ENCODE assay signal across 7 mouse cellular contexts in the genomic region with DNA sequence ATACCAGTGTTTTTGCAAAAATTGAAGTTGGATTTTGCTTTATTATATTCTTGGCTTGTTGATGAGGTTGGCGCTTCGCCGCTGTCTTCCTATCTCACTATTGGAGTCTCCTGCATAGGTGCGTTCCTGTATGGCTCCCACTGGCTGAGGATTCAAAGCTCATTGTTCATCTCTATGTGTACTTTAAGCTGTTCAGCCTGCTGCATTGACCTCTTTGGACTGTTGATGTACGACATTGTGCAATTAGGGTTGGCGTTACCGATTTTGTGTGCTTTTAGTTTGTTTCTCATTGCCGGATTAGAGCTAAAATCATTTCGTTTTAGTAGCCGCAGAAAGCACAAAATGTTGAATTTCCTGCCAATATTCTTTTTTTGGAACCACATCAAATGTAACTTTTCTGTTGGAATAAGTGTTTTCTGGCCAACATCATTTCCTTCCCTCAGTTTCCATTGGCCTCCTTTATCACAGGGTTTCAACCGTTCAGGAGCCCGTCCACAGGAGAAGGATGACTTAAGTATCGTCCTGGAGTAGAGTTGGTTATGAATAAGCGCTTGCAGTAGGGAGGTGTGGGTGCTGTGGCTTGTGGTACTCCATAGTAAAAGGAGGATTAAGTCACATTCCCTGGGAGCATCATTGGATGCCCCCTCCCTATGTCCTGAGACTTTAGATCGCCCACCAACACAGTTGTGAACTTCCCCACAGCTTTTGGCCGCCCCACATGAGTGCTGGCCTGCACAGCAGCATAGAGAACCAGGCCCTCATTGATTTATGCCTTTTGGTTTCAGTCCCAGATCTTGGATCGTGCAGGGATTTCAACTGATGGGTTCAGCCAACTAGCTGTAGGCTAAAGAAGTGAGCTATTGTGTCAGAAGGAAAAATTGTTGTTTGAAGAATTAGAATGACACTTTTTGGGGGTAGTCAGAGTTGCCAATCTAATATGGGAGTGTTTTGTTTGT.
DNase-seq lines count a peak whose midpoint lies in the region; TF ChIP-seq lines count a peak whose summit lies in the region.

No protein-coding gene starts in this region.

- no peaks in the 10 kb centered on the region for H3K27me3 ChIP-seq in spleen, adult 2 months (ENCODE audit: control insufficient read depth, insufficient read depth, low read length)

- DNase-seq in spleen, adult 2 months (ENCODE audit: low read depth in 1 of 2, low spot score in 2 of 2) = no peak
- DNase-seq in spleen, postnatal 10 days (ENCODE audit: low spot score in 2 of 2) = no peak
- peak; percentile 59 for DNase-seq in gastrocnemius, postnatal 14 days
- DNase-seq in kidney, postnatal 25 days = peak; percentile 16 to 42
- DNase-seq in ovary, postnatal 14 days (ENCODE audit: low spot score) = peak; percentile 57
- DNase-seq in cerebellum, adult 8-10 months = no peak
- DNase-seq in layer of hippocampus, adult 8-10 months (ENCODE audit: low spot score in 2 of 2) = no peak

- 87% methylated on average over 17 of the region's 17 CpGs for WGBS in spleen, adult 2 months

- peak overlapping the region; percentile 21; the same call in 1 of the 2 replicates for H3K27ac ChIP-seq in spleen, adult 2 months (ENCODE audit: insufficient read depth, low read length)

- H3K4me3 ChIP-seq in spleen, adult 2 months (ENCODE audit: extremely low read depth, insufficient read depth, insufficient read length) = no peak overlapping the region

- intact Hi-C loops in gastrocnemius, postnatal 14 days (cut with DNase I; ENCODE audit: low total_unique reads) = no loop called here

- no peaks in the 10 kb centered on the region for H3K4me1 ChIP-seq in spleen, adult 2 months (ENCODE audit: control insufficient read depth, insufficient read depth, insufficient read length)

- TF ChIP-seq POLR2A in spleen, adult 2 months (IDR thresholded peaks at IDR 0.05; ENCODE audit: low read depth, low read length) = no peak

- no peaks in the 10 kb centered on the region for H3K36me3 ChIP-seq in spleen, adult 2 months (ENCODE audit: control insufficient read depth, insufficient read depth, low read length)

- no peak for TF ChIP-seq CTCF in spleen, adult 2 months (IDR thresholded peaks at IDR 0.05; ENCODE audit: extremely low read depth, insufficient read depth, insufficient read length, insufficient replicate concordance)

Comparison
In these comparisons a context has a peak if more than half of its experiments do, and no peak if none do; other contexts are left out.
1. DNase-seq: peak in gastrocnemius, postnatal 14 days (single experiment), kidney, postnatal 25 days (2 of 2) and ovary, postnatal 14 days (single experiment); none in spleen, adult 2 months (0 of 2), spleen, postnatal 10 days (0 of 2), cerebellum, adult 8-10 months (single experiment) and layer of hippocampus, adult 8-10 months (0 of 2).